Mouse (Mus musculus) hindbrain, postnatal 0 days (tissue): ENCODE results near the gene Spn. TPM values are rescaled to one million over a fixed set of nuclear protein-coding genes. Genes with fewer than 3 reads are reported as not detected.

ENCODE experiments used
- ATAC-seq: fragments of 200-750 bp; cut with Nextera tagmentation; 2 replicates; pipeline ENCODE4 v1.8.0; 2017; ENCODE audit warnings: mild to moderate bottlenecking, moderate TSS enrichment, moderate library complexity
- DNase-seq: peaks from one replicate; pipeline ENCODE4 v3.0.0-alpha.2; 2015; ENCODE audit warnings: low spot score
- H3K27ac ChIP-seq: fragments of 300-500 bp; sonication (generic); 2 replicates; pipeline ENCODE4 v1.5.1; 2014; ENCODE audit warnings: mild to moderate bottlenecking
- H3K27me3 ChIP-seq: fragments of 300-500 bp; sonication (generic); 2 replicates; pipeline ENCODE4 v1.6.1; 2014; ENCODE audit warnings: low read length, mixed read lengths; ENCODE audit not compliant: insufficient read depth
- H3K36me3 ChIP-seq: fragments of 300-500 bp; sonication (generic); 2 replicates; pipeline ENCODE4 v1.6.1; 2014; ENCODE audit warnings: low read length, mixed read lengths; ENCODE audit not compliant: insufficient read depth
- H3K4me1 ChIP-seq: fragments of 300-500 bp; sonication (generic); 2 replicates; pipeline ENCODE4 v1.6.1; 2014; ENCODE audit warnings: antibody characterized with exemption, low read length, mixed read lengths; ENCODE audit not compliant: insufficient read depth
- H3K4me2 ChIP-seq: fragments of 300-500 bp; sonication (generic); 2 replicates; pipeline ENCODE4 v1.6.1; 2014; ENCODE audit warnings: low read depth, mild to moderate bottlenecking, low read length, moderate library complexity, mixed read lengths
- H3K4me3 ChIP-seq: fragments of 300-500 bp; sonication (generic); 2 replicates; pipeline ENCODE4 v1.5.1; 2014; ENCODE audit warnings: low read length
- H3K9ac ChIP-seq: fragments of 300-500 bp; sonication (generic); replicated peaks from 2 replicates; pipeline ENCODE4 v1.6.1; 2014; ENCODE audit warnings: mild to moderate bottlenecking, low read length, moderate library complexity, mixed read lengths
- H3K9me3 ChIP-seq: fragments of 300-500 bp; sonication (generic); 2 replicates; pipeline ENCODE4 v1.6.1; 2016; ENCODE audit warnings: low read length, mixed read lengths
- CTCF ChIP-seq: IDR thresholded peaks from 2 replicates; pipeline ENCODE4 v1.5.1; 2016; ENCODE audit warnings: antibody characterized with exemption, control low read depth, low read depth
- WGBS: fragments of 180-500 bp; shearing (Covaris S2); extraction: QIAGEN DNeasy Blood & Tissue Kit; methylation state at CpG from one replicate; pipeline ENCODE4 v1.1.7; 2014; 5-methylcytosine and 5-hydroxymethylcytosine counted together
- polyA plus RNA-seq: library from polyadenylated mRNA; unstranded; fragments of >200 nt; fragmentation: Nextera tagmentation; extraction: Ambion mirVana; gene quantifications from 2 replicates; pipeline ENCODE4 v1.2.1, GENCODE M21; 2015
- total RNA-seq: library from RNA; depleted of rRNA; stranded (reverse); fragments of >200 nt; gene quantifications from 2 replicates; pipeline ENCODE4 v1.2.3, GENCODE M21; 2014

Gene Spn
- total and polyA plus RNA-seq, 2 experiments from 2014 or later: 0.09 to 0.21 TPM

DNA sequence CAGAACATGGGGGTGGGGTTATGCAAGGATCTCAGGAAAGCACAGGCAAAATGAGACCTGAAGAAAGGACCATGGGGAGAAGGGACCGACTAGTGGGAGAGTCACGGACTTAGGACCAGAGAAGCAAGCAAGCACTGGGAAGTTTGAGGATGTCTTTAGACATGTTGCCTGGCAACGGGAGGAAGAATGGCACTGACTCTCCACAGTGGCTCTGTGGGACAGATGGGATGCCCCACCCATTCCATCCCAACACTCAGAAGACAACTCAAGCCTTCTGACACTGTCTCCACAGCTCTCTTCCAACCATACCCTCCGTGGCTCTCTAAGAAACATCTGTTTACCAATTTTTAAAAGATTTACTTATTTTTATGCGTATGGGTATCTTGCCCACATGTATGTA lies 4.5 kb downstream of the Spn start:
- no peaks in the 10 kb centered on the region for H3K9me3 ChIP-seq
- no peak overlapping the region for H3K4me2 ChIP-seq
- no peak overlapping the region for H3K27ac ChIP-seq
- TF ChIP-seq CTCF: no peak
- no peak overlapping the region for H3K4me3 ChIP-seq
- DNase-seq (no peak), ATAC-seq (no peak)
- H3K4me1 ChIP-seq: no peaks in the 10 kb centered on the region
- H3K36me3 ChIP-seq: no peaks in the 10 kb centered on the region
- 36% methylated on average over 5 of the region's 5 CpGs for WGBS
- no peaks in the 10 kb centered on the region for H3K27me3 ChIP-seq
- H3K9ac ChIP-seq: no peak overlapping the region

DNA sequence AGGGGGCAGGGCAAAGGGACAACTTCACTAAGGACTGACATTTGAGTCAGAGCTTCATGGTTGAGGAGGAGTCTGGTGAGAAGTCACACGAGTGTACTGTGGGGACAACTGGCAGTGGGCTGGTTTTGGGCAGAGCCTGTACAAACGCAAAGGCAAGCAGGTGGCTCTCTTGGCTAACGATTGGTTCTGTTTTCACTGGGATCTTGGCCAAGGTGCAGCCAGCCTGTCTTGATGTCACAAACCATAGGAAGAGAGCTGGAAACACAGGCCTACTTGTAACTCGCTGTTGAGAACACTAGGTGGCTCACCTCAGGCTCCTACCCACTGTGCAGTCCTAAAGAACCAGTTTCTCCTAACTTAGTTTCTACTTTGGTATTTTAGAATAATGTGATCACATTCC lies 8.0 kb downstream of the Spn start:
- 16% methylated on average over 4 of the region's 4 CpGs for WGBS
- H3K4me3 ChIP-seq: no peak overlapping the region
- ATAC-seq: peak; percentile 47; the same call in 1 of the 2 replicates

DNA sequence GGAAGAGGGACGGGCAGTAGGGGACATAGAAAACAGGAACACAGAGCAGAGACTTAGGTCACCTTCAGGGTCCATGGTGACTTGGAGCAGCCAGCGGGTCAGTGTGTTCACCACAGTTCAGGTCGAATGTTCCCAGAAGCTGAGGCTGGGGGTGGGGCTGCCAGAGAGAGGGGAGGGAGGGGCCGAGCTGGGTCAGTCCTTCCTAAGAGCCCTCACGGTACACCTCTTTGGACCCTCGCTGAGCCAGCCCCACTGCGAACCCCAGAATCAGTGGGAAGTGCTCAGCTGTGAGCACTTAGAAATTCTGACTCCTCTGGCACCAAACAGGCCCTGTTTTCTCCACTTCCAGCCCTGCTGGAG lies 15.7 kb downstream of the Spn start, which contains the start of gene Qprt:
Gene Qprt, minus strand, starts transcription at position 316 of the 360 bp plus-strand sequence.
- H3K9ac ChIP-seq: no peak within 1 kb of the TSS
- no peak for ATAC-seq
- no peak for TF ChIP-seq CTCF
- no peak within 1 kb of the TSS for H3K4me2 ChIP-seq
- H3K9me3 ChIP-seq: no peaks in the 10 kb centered on the region
- peaks cover 17% of the 10 kb centered on the region for H3K27me3 ChIP-seq
- H3K4me3 ChIP-seq: no peak within 1 kb of the TSS
- WGBS: 11% methylated on average over 7 of the region's 7 CpGs
- H3K27ac ChIP-seq: no peak within 1 kb of the TSS
- no peaks in the 10 kb centered on the region for H3K4me1 ChIP-seq
- DNase-seq: no peak
- no peaks in the 10 kb centered on the region for H3K36me3 ChIP-seq

More for the DNA sequence above, 8.0 kb downstream of the Spn start:
- Histone ChIP-seq H3K36me3 (no peaks in the 10 kb centered on the region), H3K27me3 (no peaks in the 10 kb centered on the region), H3K9ac (no peak overlapping the region), H3K4me1 (no peaks in the 10 kb centered on the region), H3K4me2 (no peak overlapping the region), H3K27ac (no peak overlapping the region), H3K9me3 (no peaks in the 10 kb centered on the region)
- DNase-seq: peak; percentile 71
- peak; percentile 73 for TF ChIP-seq CTCF

DNA sequence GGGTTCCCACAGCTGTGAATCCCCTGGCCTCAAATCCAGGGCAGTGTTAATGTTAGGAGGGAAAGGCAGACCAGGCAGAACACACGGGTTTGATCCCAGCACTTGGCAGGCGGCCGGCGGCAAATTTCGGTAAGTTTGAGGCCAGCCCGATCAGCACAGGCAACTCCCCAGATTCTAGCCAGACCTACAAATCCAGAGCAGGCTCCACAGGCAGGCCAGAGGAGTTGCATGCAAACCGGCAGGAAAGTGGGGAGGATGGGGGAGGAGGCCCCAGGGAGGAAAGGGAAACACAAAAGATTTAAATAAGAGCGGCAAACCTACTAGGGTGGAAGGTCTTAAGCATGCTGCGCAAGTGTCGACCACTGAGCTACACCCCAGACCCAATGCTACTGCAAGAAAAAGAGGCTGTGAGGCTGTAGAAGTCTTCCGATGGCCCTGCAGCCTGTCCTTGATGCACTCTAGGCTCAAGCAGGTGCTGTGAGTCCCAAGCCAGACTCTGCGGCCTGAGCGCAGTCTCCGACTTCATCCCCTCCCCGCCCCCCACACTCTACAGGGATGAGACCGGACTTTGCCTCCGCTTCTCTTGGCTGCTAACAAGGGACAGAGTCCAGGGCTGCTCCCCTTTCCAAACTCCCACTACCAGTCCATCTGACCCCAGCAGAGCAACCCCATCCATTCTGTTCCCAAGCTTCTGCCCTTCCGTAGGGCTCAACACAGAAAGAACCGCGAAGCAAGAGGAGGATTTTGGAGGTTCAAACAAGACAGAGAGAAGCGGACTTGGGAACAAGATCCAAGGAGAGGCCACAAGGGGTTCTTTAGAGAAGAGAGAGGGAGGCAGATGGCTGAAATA lies 16.3 kb downstream of the Spn start:
- Histone ChIP-seq H3K9me3 (no peaks in the 10 kb centered on the region), H3K4me2 (no peak overlapping the region), H3K4me3 (no peak overlapping the region), H3K36me3 (no peaks in the 10 kb centered on the region), H3K27me3 (peaks cover 17% of the 10 kb centered on the region), H3K4me1 (no peaks in the 10 kb centered on the region), H3K27ac (no peak overlapping the region), H3K9ac (no peak overlapping the region)
- 14% methylated on average over 21 of the region's 21 CpGs for WGBS
- DNase-seq (no peak), ATAC-seq (no peak)
- TF ChIP-seq CTCF: no peak

DNA sequence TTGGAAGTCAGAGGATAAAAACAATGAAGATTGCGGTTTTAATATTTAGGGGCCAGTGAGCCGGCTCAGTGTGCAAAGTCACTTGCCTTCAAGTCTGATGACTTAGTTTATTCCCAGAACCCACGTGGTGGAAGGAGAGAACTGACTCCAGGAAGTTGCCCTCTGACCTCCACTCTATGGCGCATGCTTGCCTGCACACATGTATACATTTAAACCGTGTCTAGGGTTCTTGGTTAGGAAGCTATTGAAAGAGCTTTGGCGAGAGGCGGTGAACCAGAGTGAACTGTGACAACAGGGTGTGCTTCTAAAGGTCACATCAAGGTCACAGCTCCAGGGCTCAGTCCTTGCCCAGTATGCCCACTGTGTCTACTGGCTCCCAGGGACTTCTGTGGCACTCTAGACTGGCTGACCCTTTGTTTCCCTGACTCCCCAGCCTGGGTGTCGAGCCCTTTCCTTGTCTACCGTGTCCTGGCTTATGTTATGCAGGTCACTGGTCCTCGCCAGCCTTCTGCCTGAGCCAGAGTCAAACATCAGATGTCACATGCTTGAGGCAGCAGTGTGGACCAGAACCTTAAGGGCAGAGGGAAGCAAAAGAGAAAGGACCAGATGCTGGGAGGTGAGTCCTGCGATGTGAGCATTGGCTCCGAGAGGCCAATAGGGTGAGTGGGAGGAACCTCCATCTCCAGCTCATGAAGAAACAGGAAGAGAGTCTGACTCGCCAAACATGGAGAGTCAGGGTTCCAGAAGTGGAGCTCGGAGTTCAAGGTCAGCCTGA lies 18.8 kb downstream of the Spn start:
- Histone ChIP-seq H3K9me3 (no peaks in the 10 kb centered on the region), H3K9ac (no peak overlapping the region), H3K36me3 (no peaks in the 10 kb centered on the region), H3K27ac (no peak overlapping the region), H3K27me3 (peaks cover 17% of the 10 kb centered on the region), H3K4me1 (no peaks in the 10 kb centered on the region), H3K4me2 (no peak overlapping the region), H3K4me3 (no peak overlapping the region)
- 35% methylated on average over 14 of the region's 14 CpGs for WGBS
- no peak for TF ChIP-seq CTCF
- ATAC-seq (no peak), DNase-seq (no peak)

DNA sequence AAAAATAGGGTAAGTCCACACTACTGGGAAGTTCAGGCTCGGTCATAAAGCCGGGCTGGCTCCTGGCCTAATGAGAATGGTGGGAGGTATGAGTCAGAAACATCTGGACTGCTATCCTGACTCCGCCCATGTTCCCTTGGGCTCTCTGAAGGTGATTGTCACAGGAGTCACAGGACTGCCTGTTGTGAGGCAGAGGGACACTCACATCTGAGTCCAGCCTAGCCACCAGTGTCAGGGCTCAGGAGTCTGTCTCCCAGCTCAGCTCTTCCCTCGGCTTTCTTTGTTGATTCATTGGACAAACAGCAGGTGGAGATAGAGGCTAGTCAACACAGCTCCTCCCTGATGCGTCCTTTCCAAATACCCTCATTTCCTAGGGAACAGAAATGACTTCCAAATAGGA lies 19.7 kb downstream of the Spn start:
- H3K27ac ChIP-seq: no peak overlapping the region
- WGBS: 57% methylated on average over 5 of the region's 5 CpGs
- H3K4me2 ChIP-seq: no peak overlapping the region

More for the DNA sequence above, 19.7 kb downstream of the Spn start:
- H3K27me3 ChIP-seq: peaks cover 17% of the 10 kb centered on the region
- no peaks in the 10 kb centered on the region for H3K4me1 ChIP-seq
- no peak overlapping the region for H3K9ac ChIP-seq
- H3K4me3 ChIP-seq: no peak overlapping the region
- ATAC-seq (peak; percentile 38; the same call in 1 of the 2 replicates), DNase-seq (peak; percentile 65)
- H3K9me3 ChIP-seq: no peaks in the 10 kb centered on the region
- H3K36me3 ChIP-seq: no peaks in the 10 kb centered on the region
- TF ChIP-seq CTCF: peak; percentile 60
